Mouse (Mus musculus) CD8-positive naive resting alpha-beta T cell, adult 2 months (primary cell): ENCODE data around the gene Amtn.
"Not testable (repeated sequence)": the region's sequence is repeated elsewhere in the genome, so short reads cannot be mapped to it uniquely, and the experiment has no call there.

Source experiments
- DNase-seq, 2 experiments: peaks; one replicate each; pipeline ENCODE4 v3.0.0; 2022; ENCODE audit warnings: low read depth in 2 of 2, low spot score in 2 of 2

The Amtn gene

GRCm38 (mm10) chr5:88375808-88376207 lies at the start of gene Amtn:
Gene Amtn (plus strand): TSS chr5:88376108.
- DNase-seq, result no peak

- DNase-seq, result not testable (repeated sequence)
Measured at GRCm38 (mm10) chr5:88348533-88348932, 27.4 kb upstream of the Amtn start.

- no peak for DNase-seq
Measured at GRCm38 (mm10) chr5:88364768-88365167, 11.1 kb upstream of the Amtn start.

GRCm38 (mm10) chr5:88366886-88367285 lies 9.0 kb upstream of the Amtn start:
- DNase-seq, result no peak

GRCm38 (mm10) chr5:88370578-88371232 lies 5.2 kb upstream of the Amtn start:
- no peak for DNase-seq

GRCm38 (mm10) chr5:88372563-88372962 lies 3.3 kb upstream of the Amtn start:
- no peak for DNase-seq

- not testable (repeated sequence) for DNase-seq
Measured at GRCm38 (mm10) chr5:88391960-88392359, 16.1 kb downstream of the Amtn start.

- DNase-seq, result no peak
Measured at GRCm38 (mm10) chr5:88398581-88398980, 22.7 kb downstream of the Amtn start.

- no peak for DNase-seq
Measured at GRCm38 (mm10) chr5:88399849-88400248, 23.9 kb downstream of the Amtn start.

GRCm38 (mm10) chr5:88401464-88401863 lies 25.6 kb downstream of the Amtn start:
- DNase-seq, result no peak

GRCm38 (mm10) chr5:88420319-88421065 lies 44.6 kb downstream of the Amtn start:
- DNase-seq, result no peak

GRCm38 (mm10) chr5:88424892-88425291 lies 49.0 kb downstream of the Amtn start:
- DNase-seq, result not testable (repeated sequence)

GRCm38 (mm10) chr5:88426753-88427152 lies 50.8 kb downstream of the Amtn start:
- DNase-seq, result no peak
